Mouse (Mus musculus) stomach, postnatal 0 days (tissue): Measurements from ENCODE around the gene Pgk2.

Experiments
- CTCF ChIP-seq: IDR thresholded peaks from 2 replicates; pipeline ENCODE4 v1.5.1; 2016; ENCODE audit warnings: antibody characterized with exemption, low read depth, mild to moderate bottlenecking, moderate library complexity
- EP300 ChIP-seq: optimal IDR thresholded peaks from 2 replicates; pipeline ENCODE3; 2016; ENCODE audit warnings: antibody characterized with exemption

- TF ChIP-seq EP300 (no peak), CTCF (no peak)
Observed at GRCm38 (mm10) chr17:40208540-40208939, at the start of gene Pgk2.
